Mouse (Mus musculus): ENCODE data around the gene Fcer1g.

Gene Fcer1g

GRCm38 (mm10) chr1:171220871-171221270 lies 13.3 kb downstream of the Fcer1g start:
- DNase-seq (ENCODE audit: low read depth, low spot score), result peak; percentile 83

DNA sequence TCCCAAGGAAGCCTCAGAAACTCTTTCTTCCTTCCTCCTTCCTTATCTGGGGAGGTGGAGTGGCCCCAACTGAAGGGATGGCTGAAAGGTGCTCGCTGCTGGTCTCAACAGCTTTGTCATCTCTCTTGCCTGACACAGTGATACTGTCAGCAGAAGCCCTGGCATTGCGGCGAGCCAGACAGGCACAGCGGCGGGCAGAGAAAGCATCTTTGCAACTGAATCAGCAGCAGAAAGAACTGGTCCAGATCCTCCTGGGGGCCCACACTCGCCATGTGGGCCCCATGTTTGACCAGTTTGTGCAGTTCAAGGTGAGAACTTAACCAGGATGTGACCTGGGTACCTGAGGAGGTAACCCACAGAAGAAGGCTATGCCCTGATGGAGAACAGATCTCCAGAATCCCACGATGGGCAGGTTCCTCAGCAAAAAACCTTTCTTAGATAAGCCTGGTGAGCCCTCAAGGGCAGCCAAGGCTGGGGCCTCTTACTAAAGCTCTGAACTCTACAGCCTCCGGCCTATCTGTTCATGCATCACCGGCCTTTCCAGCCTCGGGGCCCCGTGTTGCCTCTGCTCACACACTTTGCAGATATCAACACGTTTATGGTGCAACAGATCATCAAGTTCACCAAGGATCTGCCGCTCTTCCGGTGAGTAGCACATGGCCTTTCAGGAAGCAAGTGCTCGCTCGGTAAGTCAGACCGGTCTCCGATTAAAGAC lies 17.8 kb downstream of the Fcer1g start:
- no peak for DNase-seq (ENCODE audit: low read depth, low spot score)

- DNase-seq (ENCODE audit: low read depth, low spot score), result no peak
Observed at GRCm38 (mm10) chr1:171213801-171214496, 20.2 kb downstream of the Fcer1g start, which contains the start of gene Nr1i3. Gene Nr1i3 (plus strand): TSS chr1:171213970.

- DNase-seq (ENCODE audit: low read depth, low spot score), result no peak
Observed at GRCm38 (mm10) chr1:171212854-171213253, 21.3 kb downstream of the Fcer1g start.

DNA sequence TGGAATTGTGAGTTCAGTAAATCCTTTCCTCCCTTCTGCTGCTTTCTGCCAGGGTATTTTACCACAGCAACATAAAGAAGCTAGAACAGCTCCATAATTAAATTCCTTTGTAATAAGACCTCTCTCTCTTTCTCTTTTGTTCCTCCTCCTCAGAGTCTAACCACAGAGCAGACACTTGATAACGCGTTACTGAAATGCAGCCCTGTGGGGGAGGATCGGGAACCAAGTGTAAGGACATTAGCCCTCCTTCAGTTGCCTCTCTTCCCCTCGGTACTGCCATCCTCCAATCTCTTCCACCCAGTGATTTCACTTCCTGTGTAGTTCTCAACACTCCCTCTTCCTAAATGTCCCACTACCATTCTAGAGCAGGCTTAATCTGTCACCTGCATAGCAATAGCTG lies 24.8 kb downstream of the Fcer1g start:
- DNase-seq (ENCODE audit: low read depth, low spot score), result no peak

DNA sequence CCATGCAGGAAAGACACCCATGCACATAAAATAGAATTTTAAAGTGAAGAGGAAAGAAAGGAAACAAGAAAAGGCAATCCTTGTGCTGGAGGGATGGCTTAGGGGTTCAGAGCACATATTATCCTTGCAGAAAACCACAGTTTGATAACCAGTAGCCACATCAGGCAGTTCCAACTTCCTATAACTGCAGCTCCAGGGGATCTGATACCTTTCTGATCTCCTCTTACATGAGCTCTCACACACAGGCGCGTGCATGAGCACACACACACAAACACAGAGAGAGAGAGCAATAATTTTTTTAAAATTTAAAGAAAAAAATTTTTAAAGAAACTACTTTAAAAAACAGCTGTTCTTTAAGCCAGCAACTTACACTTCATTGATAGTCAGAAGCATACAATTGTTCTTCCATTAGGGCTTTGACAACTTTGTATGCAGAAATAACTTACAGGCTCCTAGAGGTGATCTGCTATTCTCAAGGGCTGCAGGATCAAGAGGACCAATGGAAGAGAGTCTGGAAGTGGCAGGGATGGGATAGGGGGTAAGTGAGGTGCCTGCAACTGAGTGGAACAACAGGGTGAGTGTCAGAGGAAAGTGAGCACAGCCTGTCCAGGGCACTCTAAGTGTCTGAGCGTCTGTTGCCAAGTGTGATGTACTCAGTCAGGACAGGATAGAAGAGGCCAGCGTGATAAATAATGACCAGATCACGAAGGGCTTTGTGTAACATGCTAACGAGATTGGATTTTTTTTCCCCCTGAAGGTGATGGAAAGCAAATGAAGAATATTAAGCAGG lies 28.3 kb downstream of the Fcer1g start:
- no peak for DNase-seq (ENCODE audit: low read depth, low spot score)

DNA sequence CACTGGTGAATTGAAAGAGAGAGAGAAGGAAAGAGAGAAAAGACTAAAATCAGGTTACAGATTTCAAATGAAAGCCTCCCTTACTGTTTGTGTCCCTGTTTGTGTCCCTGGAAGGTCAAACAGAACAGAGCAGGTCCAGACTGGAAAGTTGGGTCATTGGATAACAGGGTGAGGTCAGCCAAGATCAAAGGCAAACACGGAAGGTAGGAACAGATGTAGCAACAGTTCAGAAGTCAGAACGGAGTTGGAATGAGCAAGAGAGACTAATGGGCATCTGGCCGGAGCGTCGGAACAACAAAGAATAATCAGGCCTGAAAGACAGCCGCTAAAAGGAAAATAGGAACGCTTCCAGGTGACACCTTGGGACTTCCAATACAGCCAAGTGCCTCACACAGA lies 29.9 kb downstream of the Fcer1g start:
- DNase-seq (ENCODE audit: low read depth, low spot score), result no peak

- no peak for DNase-seq (ENCODE audit: low read depth, low spot score)
Observed at GRCm38 (mm10) chr1:171203471-171204248, 30.5 kb downstream of the Fcer1g start.

DNA sequence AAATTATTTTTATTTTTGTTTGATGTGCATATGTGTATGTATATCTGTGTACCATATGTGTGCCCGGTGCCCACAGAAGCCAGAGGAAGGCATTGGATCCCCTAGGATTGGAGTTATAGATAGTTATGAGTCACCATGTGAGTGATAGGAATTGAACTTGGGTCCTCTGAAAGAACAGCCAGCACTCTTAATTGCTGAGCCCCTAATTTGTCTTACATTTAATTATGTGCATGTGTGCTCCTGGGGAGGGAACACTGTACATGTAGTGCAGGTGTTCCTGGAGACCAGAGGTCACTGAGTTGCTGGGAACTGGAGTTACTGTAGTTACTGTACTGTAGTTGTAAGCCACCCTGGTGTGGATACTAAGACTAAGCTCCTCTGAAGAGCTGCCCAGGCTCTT lies 33.4 kb downstream of the Fcer1g start:
- no peak for DNase-seq (ENCODE audit: low read depth, low spot score)

GRCm38 (mm10) chr1:171199532-171199931 lies 34.6 kb downstream of the Fcer1g start:
- DNase-seq (ENCODE audit: low read depth, low spot score), result no peak

GRCm38 (mm10) chr1:171195887-171196397 lies 38.2 kb downstream of the Fcer1g start, which contains the start of gene Pcp4l1:
Gene Pcp4l1 (minus strand): TSS chr1:171196268.
- DNase-seq (ENCODE audit: low read depth, low spot score), result peak; percentile 54

DNA sequence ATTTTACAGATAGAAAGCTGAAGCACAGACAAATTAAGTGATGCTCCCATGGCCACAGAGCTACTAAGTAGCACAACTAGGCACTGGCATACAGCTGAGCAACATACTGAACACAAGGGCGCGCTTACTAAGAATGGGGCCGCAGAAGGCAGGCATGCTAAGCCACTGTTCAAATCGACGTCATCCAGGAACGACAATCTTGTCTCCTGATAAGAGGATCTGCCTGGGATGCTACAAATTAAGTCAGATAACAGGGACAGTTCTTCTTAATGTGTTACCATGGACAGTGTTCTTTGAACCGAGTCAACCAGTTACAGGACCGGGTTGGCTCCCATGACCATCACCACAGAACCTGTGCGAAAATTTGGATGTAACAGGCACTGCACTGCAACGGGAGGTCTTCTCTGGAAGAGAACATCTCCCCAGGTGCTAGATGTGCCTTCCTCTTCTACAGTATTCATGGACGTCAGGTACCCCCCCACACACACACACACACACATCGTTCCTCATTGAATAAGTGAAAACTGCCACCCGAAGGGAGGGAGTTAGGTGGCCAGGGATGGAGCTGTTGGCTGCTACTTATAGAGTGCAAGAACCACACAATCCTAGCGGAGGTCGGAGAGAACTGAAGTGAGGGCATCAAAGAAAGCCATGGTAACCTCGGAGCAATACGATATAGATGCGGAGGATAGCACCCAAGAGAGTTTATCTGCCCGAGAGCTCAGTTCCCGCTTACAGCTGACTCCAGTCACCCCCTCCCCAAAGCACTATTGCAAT lies 38.9 kb downstream of the Fcer1g start:
- no peak for DNase-seq (ENCODE audit: low read depth, low spot score)

GRCm38 (mm10) chr1:171193911-171194830 lies 40.0 kb downstream of the Fcer1g start:
- no peak for DNase-seq (ENCODE audit: low read depth, low spot score)

DNA sequence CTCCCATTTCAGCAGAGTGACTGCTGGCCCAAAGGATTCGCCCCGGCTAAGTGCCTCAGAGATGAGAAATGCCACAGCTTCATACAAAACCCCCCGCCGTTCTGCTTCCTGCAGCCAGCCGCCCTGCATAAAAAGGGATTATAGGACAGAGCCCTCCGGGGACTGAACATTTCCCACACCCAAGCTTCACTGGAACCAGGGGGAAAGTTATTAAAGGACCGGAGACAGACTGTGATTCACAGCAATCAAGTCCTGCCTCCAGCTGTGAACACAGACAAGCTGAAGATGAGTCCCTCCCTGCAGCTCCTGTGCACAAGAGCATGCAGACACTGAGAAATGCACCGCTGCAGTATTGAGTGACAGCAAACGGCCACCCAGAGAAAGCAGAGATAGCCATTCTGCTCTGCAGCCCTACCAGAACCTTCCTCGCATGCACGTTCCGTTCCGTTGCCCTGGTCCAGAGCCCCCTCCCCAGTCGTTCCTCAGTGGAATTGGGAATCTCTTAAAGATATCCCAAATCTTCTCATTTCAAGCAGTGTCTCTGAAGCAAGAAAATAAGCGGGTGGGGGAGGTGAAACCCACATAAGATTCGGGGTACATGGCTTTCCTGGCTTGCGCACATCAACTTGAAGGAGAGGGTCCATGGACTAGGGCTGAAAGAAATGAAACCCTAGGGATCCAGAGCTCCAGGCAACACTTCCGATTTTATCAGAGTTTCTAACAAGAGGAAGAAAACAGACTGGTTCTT lies 40.9 kb downstream of the Fcer1g start:
- no peak for DNase-seq (ENCODE audit: low read depth, low spot score)

DNA sequence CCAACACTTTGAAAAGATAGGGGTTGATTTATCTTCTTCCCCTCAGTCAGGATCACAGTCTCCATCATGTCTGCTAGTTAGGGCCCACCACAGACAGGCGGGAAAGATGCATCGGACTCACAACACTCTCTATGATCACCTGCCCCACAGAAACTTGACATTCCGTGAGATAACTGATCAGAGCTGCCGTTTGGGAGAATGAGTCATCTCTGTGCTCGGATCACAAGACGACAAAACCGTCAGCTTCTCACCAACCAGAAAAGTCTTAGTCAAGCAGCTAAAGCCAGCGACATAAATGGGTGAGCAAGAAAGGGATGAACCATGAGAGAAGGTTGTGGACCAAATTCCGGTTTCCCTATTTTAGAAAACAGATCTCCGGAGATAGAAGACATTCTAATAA lies 41.9 kb downstream of the Fcer1g start:
- no peak for DNase-seq (ENCODE audit: low read depth, low spot score)

DNA sequence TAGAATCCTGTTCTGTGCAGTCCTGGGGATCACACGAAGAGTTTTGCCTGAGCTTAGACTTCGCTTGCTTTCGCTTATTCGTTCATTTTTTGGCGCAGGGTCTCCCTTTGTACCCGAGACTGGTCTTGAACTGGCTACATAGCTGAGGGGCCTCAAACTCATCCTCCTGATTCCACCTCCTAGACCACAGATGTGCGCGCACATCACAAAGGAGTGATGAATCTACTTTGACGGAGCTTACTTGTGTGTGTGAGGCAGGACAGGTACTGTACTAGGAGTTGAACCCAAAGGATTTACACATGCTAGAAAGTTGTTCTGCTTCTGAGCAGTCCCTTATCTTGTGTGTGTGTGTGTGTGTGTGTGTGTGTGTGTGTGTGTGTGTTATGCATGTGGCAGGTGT lies 43.3 kb downstream of the Fcer1g start:
- no peak for DNase-seq (ENCODE audit: low read depth, low spot score)

GRCm38 (mm10) chr1:171189476-171190114 lies 44.6 kb downstream of the Fcer1g start:
- no peak for DNase-seq (ENCODE audit: low read depth, low spot score)

DNA sequence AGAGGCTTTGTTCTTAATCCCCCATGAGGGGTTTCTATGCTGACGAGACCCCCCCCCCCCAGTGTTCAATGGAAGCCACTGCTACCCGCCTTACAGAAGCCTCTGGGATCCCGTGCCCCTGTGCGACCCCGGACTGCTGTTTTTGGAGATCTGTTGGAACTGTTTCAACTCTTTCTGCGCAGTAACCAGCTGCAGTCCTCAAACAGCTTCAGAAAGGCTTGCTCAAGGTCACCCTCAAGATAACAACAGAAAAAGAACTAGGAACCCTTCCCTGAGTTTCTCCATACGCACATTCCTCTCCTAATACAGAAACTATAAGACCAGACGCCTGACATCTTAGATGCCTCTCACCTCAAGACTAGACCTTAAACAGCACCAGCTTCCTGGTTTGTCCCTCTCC lies 45.1 kb downstream of the Fcer1g start:
- DNase-seq (ENCODE audit: low read depth, low spot score), result no peak

Measured in forelimb bud, embryonic 11.5 days (tissue).